In the genomic region with DNA sequence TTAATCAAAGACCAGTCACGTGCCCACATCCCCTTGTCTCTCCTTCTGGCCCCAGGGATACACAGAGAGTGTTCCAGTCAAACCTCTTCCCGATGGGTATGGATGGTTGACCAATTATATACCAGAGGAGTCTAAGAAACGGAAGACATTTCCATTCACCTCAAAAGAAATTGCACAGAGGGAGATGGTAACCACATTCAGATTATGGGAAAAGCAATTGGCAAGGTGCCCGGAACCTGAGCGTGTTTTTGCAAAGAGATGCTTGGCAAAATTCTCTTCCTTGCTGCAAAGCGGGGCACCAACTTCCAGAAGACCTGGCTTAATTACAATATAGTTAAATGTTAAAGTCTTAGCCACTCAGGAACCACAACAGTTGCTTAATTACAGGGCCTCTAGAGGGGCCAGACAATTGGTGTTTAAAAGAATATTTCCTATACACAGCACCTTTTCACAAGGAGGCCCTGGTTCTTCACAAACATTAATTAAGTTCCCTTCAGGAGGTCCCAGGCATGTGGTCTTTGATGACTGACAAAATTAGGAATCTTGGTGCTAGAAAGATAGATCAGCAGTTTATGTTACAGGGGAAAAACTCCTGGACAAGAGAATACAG, we compare ENCODE assay signal across 8 mouse cellular contexts. TPM values are rescaled to one million over a fixed set of nuclear protein-coding genes. Genes with fewer than 3 reads are reported as not detected.
DNase-seq lines count a peak whose midpoint lies in the region; ATAC-seq lines count a peak whose summit lies in the region.
"Had no signal": no experiment of that assay in that cellular context is flagged by ENCODE, and none has a peak within 500 bp of the region (broad histone marks: within the 10 kb centered on the region; RNA-seq: fewer than 3 reads in every experiment).

No protein-coding gene starts in this region.

- ATAC-seq in midbrain, embryonic 14.5 days (ENCODE audit: low FRiP score, low TSS enrichment), result no peak
- ATAC-seq in erythroid progenitor cell, adult 5-6 weeks (replicated peaks; ENCODE audit: low FRiP score, poor library complexity, severe bottlenecking), result no peak

- H3K4me2 ChIP-seq in midbrain, embryonic 14.5 days (ENCODE audit: low read length), result no peak overlapping the region

- H3K4me1 ChIP-seq in midbrain, embryonic 14.5 days (ENCODE audit: control insufficient read depth, insufficient read depth, low read length), result no peaks in the 10 kb centered on the region
- peaks cover 20% of the 10 kb centered on the region for H3K4me1 ChIP-seq in midbrain, embryonic 10.5 days

- no peak overlapping the region for H3K4me3 ChIP-seq in midbrain, embryonic 14.5 days (replicated peaks; ENCODE audit: low read depth, low read length)
- no peak overlapping the region for H3K4me3 ChIP-seq in midbrain, embryonic 10.5 days

- no peaks in the 10 kb centered on the region for H3K27me3 ChIP-seq in midbrain, embryonic 14.5 days (ENCODE audit: control insufficient read depth, insufficient read depth, low read length)
- no peaks in the 10 kb centered on the region for H3K27me3 ChIP-seq in midbrain, embryonic 10.5 days (ENCODE audit: low read depth, poor library complexity, severe bottlenecking)

- H3K27ac ChIP-seq in midbrain, embryonic 14.5 days (replicated peaks; ENCODE audit: low read depth, low read length), result no peak overlapping the region
- no peak overlapping the region for H3K27ac ChIP-seq in midbrain, embryonic 10.5 days (replicated peaks)
- H3K27ac ChIP-seq: liver, embryonic 14.5 days had no signal

- H3K9me3 ChIP-seq in midbrain, embryonic 14.5 days (ENCODE audit: control insufficient read depth, low read length), result no peaks in the 10 kb centered on the region
- H3K9me3 ChIP-seq in midbrain, embryonic 10.5 days (replicated peaks), result no peaks in the 10 kb centered on the region

- DNase-seq in midbrain, embryonic 14.5 days, result peak; percentile 62
- no peak for DNase-seq in midbrain, embryonic 10.5 days (ENCODE audit: low spot score)
- DNase-seq in cerebellum, postnatal 10 days, result peak; percentile 71 to 75
- peak; percentile 53 for DNase-seq in layer of hippocampus, adult 11-12 months (ENCODE audit: low spot score)
- peak; percentile 80 for DNase-seq in right cerebral cortex, postnatal 14 days
- DNase-seq in embryo, embryonic 10 days (ENCODE audit: low spot score), result no peak

- WGBS in midbrain, embryonic 14.5 days, result 79% methylated on average over 6 of the region's 6 CpGs
- WGBS in midbrain, embryonic 10.5 days, result 87% methylated on average over 6 of the region's 6 CpGs

- H3K9ac ChIP-seq in midbrain, embryonic 14.5 days (replicated peaks; ENCODE audit: low read length), result no peak overlapping the region
- H3K9ac ChIP-seq: liver, embryonic 14.5 days had no signal

- H3K36me3 ChIP-seq in midbrain, embryonic 14.5 days (ENCODE audit: control insufficient read depth, insufficient read depth, low read length), result no peaks in the 10 kb centered on the region
- no peaks in the 10 kb centered on the region for H3K36me3 ChIP-seq in midbrain, embryonic 10.5 days

RNA-seq across cellular contexts. Expression of a gene that starts 59.1 kb away (rescaled TPM):
- 18.2 and 18.5 TPM in 2 replicates for polyA plus RNA-seq in midbrain, embryonic 14.5 days (2014; fragmentation: Nextera tagmentation; extraction: Ambion mirVana)
- 4.9 and 5.4 TPM in 2 replicates for polyA plus RNA-seq in midbrain, embryonic 10.5 days (2016; fragmentation: Nextera tagmentation; extraction: Ambion mirVana)
- total RNA-seq in erythroid progenitor cell, adult 5-6 weeks (2015; ENCODE audit: low replicate concordance), result 205 and 226 TPM in 2 replicates
- 148 and 153 TPM in 2 replicates for total RNA-seq in erythroid progenitor cell, adult 5-6 weeks (2017; ENCODE audit: low replicate concordance)

Comparison
In these comparisons a context has a peak if more than half of its experiments do, and no peak if none do; other contexts are left out.
1. DNase-seq: peak in midbrain, embryonic 14.5 days (single experiment), cerebellum, postnatal 10 days (2 of 2), layer of hippocampus, adult 11-12 months (single experiment) and right cerebral cortex, postnatal 14 days (single experiment); none in midbrain, embryonic 10.5 days (single experiment) and embryo, embryonic 10 days (single experiment).